Mouse (Mus musculus): ENCODE measurements around the gene Rnf212. TPM values are rescaled to one million over a fixed set of nuclear protein-coding genes. Genes with fewer than 3 reads are reported as not detected.

The Rnf212 gene
- not detected for polyA plus RNA-seq (2014; fragmentation: Illumina TruSeq; extraction: RNeasy Lipid Tissue Mini Kit (QIAGEN cat#74804); ENCODE audit: low read depth, low replicate concordance)

GRCm38 (mm10) chr5:108774630-108775306 is at the start of gene Rnf212:
Gene Rnf212 (minus strand): TSS chr5:108774982.

GRCm38 (mm10) chr5:108808750-108809149 is 34.0 kb upstream of the Rnf212 start, which contains the start of gene Vmn2r8:
Gene Vmn2r8 (minus strand): TSS chr5:108808850.

GRCm38 (mm10) chr5:108795263-108795662 is 20.5 kb upstream of the Rnf212 start, which contains the start of gene Tmed11:
Gene Tmed11 (minus strand): TSS chr5:108795363.

GRCm38 (mm10) chr5:108692271-108692670 is 82.5 kb downstream of the Rnf212 start, which contains the start of gene Fgfrl1:
Gene Fgfrl1 (plus strand): TSS chr5:108692382.

Other genes with a start within 250 kb of the Rnf212 start
- gene Cplx1, start 225.0 kb downstream of the Rnf212 start, polyA plus RNA-seq (2014; fragmentation: Illumina TruSeq; extraction: RNeasy Lipid Tissue Mini Kit (QIAGEN cat#74804); ENCODE audit: low read depth, low replicate concordance), result not detected
- 55.0 TPM for gene Gak, start 145.2 kb downstream of the Rnf212 start, polyA plus RNA-seq (2014; fragmentation: Illumina TruSeq; extraction: RNeasy Lipid Tissue Mini Kit (QIAGEN cat#74804); ENCODE audit: low read depth, low replicate concordance)
- 24.1 TPM for gene Tmem175, start 145.2 kb downstream of the Rnf212 start, polyA plus RNA-seq (2014; fragmentation: Illumina TruSeq; extraction: RNeasy Lipid Tissue Mini Kit (QIAGEN cat#74804); ENCODE audit: low read depth, low replicate concordance)
- gene Idua, start 114.7 kb downstream of the Rnf212 start, polyA plus RNA-seq (2014; fragmentation: Illumina TruSeq; extraction: RNeasy Lipid Tissue Mini Kit (QIAGEN cat#74804); ENCODE audit: low read depth, low replicate concordance), result 5.1 TPM
- gene Dgkq, start 105.3 kb downstream of the Rnf212 start, polyA plus RNA-seq (2014; fragmentation: Illumina TruSeq; extraction: RNeasy Lipid Tissue Mini Kit (QIAGEN cat#74804); ENCODE audit: low read depth, low replicate concordance), result 9.8 TPM
- gene Slc26a1, start 99.4 kb downstream of the Rnf212 start, polyA plus RNA-seq (2014; fragmentation: Illumina TruSeq; extraction: RNeasy Lipid Tissue Mini Kit (QIAGEN cat#74804); ENCODE audit: low read depth, low replicate concordance), result 13.5 TPM
- 4.3 TPM for gene Fgfrl1, start 82.6 kb downstream of the Rnf212 start, polyA plus RNA-seq (2014; fragmentation: Illumina TruSeq; extraction: RNeasy Lipid Tissue Mini Kit (QIAGEN cat#74804); ENCODE audit: low read depth, low replicate concordance)
- gene Tmed11, start 20.4 kb upstream of the Rnf212 start, polyA plus RNA-seq (2014; fragmentation: Illumina TruSeq; extraction: RNeasy Lipid Tissue Mini Kit (QIAGEN cat#74804); ENCODE audit: low read depth, low replicate concordance), result not detected
- gene Vmn2r8, start 33.9 kb upstream of the Rnf212 start, polyA plus RNA-seq (2014; fragmentation: Illumina TruSeq; extraction: RNeasy Lipid Tissue Mini Kit (QIAGEN cat#74804); ENCODE audit: low read depth, low replicate concordance), result not detected
- gene Vmn2r9, start 77.6 kb upstream of the Rnf212 start, polyA plus RNA-seq (2014; fragmentation: Illumina TruSeq; extraction: RNeasy Lipid Tissue Mini Kit (QIAGEN cat#74804); ENCODE audit: low read depth, low replicate concordance), result not detected
- gene Vmn2r10, start 231.5 kb upstream of the Rnf212 start, polyA plus RNA-seq (2014; fragmentation: Illumina TruSeq; extraction: RNeasy Lipid Tissue Mini Kit (QIAGEN cat#74804); ENCODE audit: low read depth, low replicate concordance), result not detected

All from kidney, adult 10 weeks (tissue).